Mouse (Mus musculus) limb, embryonic 12.5 days (tissue): ENCODE results near the gene Pimreg. TPM values are rescaled to one million over a fixed set of nuclear protein-coding genes. Genes with fewer than 3 reads are reported as not detected.

Source experiments
- ATAC-seq: fragments of 200-750 bp; cut with Nextera tagmentation; 2 replicates; pipeline ENCODE4 v1.8.0; 2017; ENCODE audit warnings: low read depth, moderate TSS enrichment; ENCODE audit not compliant: insufficient number of reproducible peaks, insufficient read depth, low FRiP score, low TSS enrichment
- H3K27ac ChIP-seq: fragments of 300-500 bp; sonication (generic); 2 replicates; pipeline ENCODE4 v1.5.1; 2016; ENCODE audit warnings: mild to moderate bottlenecking, moderate library complexity
- H3K27me3 ChIP-seq: fragments of 300-500 bp; sonication (generic); 2 replicates; pipeline ENCODE4 v1.6.1; 2016; ENCODE audit warnings: mild to moderate bottlenecking, moderate library complexity
- H3K36me3 ChIP-seq: fragments of 300-500 bp; sonication (generic); 2 replicates; pipeline ENCODE4 v1.6.1; 2016; ENCODE audit warnings: mild to moderate bottlenecking, moderate library complexity
- H3K4me1 ChIP-seq: fragments of 300-500 bp; sonication (generic); replicated peaks from 2 replicates; pipeline ENCODE4 v1.6.1; 2016
- H3K4me2 ChIP-seq: fragments of 300-500 bp; sonication (generic); 2 replicates; pipeline ENCODE4 v1.6.1; 2016; ENCODE audit warnings: mild to moderate bottlenecking, moderate library complexity
- H3K4me3 ChIP-seq: fragments of 300-500 bp; sonication (generic); replicated peaks from 2 replicates; pipeline ENCODE4 v1.5.1; 2016; ENCODE audit warnings: mild to moderate bottlenecking
- H3K9ac ChIP-seq: fragments of 300-500 bp; sonication (generic); replicated peaks from 2 replicates; pipeline ENCODE4 v1.6.1; 2016; ENCODE audit warnings: mild to moderate bottlenecking, moderate library complexity
- H3K9me3 ChIP-seq: fragments of 300-500 bp; sonication (generic); 2 replicates; pipeline ENCODE4 v1.6.1; 2016; ENCODE audit warnings: mild to moderate bottlenecking, moderate library complexity
- WGBS: fragments of 180-500 bp; shearing (Covaris S2); methylation state at CpG from one replicate; pipeline ENCODE4 v1.1.7; 2016; 5-methylcytosine and 5-hydroxymethylcytosine counted together
- polyA plus RNA-seq: library from polyadenylated mRNA; unstranded; fragments of >200 nt; fragmentation: Nextera tagmentation; extraction: Ambion mirVana; gene quantifications from 2 replicates; pipeline ENCODE4 v1.2.1, GENCODE M21; 2016

Gene Pimreg
- polyA plus RNA-seq, 1 experiment from 2014 or later = 138 TPM

- Histone ChIP-seq H3K9ac (no peak overlapping the region), H3K9me3 (no peaks in the 10 kb centered on the region), H3K4me1 (peaks cover 16% of the 10 kb centered on the region), H3K27me3 (peaks cover 4% of the 10 kb centered on the region; the same call in 1 of the 2 replicates), H3K4me3 (no peak overlapping the region), H3K27ac (no peak overlapping the region), H3K4me2 (no peak overlapping the region), H3K36me3 (no peaks in the 10 kb centered on the region)
- no peak for ATAC-seq
- WGBS = 67% methylated on average over 1 of the region's 1 CpGs
Observed at GRCm38 (mm10) chr11:72011955-72012354, 29.9 kb upstream of the Pimreg start.

DNA sequence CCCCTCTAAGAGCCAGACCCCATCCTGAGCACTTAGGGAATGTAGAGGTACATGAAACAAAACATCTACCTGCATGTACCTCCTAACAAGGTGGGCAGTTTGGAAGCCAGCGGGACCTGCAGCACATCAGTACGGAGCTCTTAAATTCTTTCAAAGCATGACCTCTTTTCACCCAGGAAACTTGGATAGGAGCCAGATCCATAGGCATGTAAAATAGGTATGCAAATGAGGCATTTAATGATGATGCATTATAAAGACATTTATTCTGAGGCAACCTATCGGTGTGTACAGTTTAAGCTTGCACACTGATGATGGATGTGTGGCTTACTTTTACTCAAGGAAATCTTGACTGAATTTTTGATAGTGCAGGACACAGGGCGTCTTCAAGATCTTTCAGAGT lies 27.2 kb upstream of the Pimreg start:
- H3K9ac ChIP-seq = no peak overlapping the region

GRCm38 (mm10) chr11:72016518-72017252 lies 25.1 kb upstream of the Pimreg start:
- H3K36me3 ChIP-seq = no peaks in the 10 kb centered on the region
- WGBS = 77% methylated on average over 13 of the region's 13 CpGs
- H3K4me2 ChIP-seq = no peak overlapping the region
- no peaks in the 10 kb centered on the region for H3K9me3 ChIP-seq
- no peak for ATAC-seq
- no peak overlapping the region for H3K27ac ChIP-seq
- no peak overlapping the region for H3K4me3 ChIP-seq
- no peaks in the 10 kb centered on the region; the same call in 1 of the 2 replicates for H3K27me3 ChIP-seq
- H3K4me1 ChIP-seq = peaks cover 1% of the 10 kb centered on the region
- H3K9ac ChIP-seq = no peak overlapping the region

More for the DNA sequence above, 27.2 kb upstream of the Pimreg start:
- Histone ChIP-seq H3K27me3 (no peaks in the 10 kb centered on the region; the same call in 1 of the 2 replicates), H3K4me3 (no peak overlapping the region), H3K36me3 (no peaks in the 10 kb centered on the region), H3K4me2 (no peak overlapping the region), H3K27ac (no peak overlapping the region), H3K4me1 (peaks cover 16% of the 10 kb centered on the region), H3K9me3 (no peaks in the 10 kb centered on the region)
- ATAC-seq = no peak
- WGBS = 84% methylated on average over 4 of the region's 4 CpGs

- no peaks in the 10 kb centered on the region; the same call in 1 of the 2 replicates for H3K27me3 ChIP-seq
Observed at GRCm38 (mm10) chr11:72017253-72017601, 24.6 kb upstream of the Pimreg start.

DNA sequence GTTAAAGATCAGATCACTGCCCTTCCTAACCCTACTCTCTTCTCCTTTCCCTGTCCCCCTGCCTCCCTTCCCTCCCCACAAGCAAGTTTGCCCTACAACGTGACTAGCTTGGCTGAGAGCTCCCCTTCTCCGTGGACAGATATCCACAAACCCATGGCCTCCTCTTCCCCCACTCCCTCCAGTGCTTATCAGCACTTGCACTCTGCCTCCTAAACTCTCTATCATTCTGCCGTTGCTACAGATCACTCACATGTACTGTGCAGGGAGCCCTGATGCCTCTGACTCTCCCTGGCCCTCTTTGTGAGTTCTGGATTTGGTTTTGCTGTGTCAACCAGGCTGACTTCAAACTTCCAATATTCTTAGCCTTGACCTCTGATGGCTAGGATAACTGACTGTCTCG lies 20.8 kb upstream of the Pimreg start:
- no peak for ATAC-seq
- 66% methylated on average over 4 of the region's 4 CpGs for WGBS
- no peaks in the 10 kb centered on the region; the same call in 1 of the 2 replicates for H3K27me3 ChIP-seq

More at GRCm38 (mm10) chr11:72017253-72017601, 24.6 kb upstream of the Pimreg start:
- no peaks in the 10 kb centered on the region; the same call in 1 of the 2 replicates for H3K4me1 ChIP-seq
- ATAC-seq = no peak
- no peaks in the 10 kb centered on the region for H3K36me3 ChIP-seq
- no peak overlapping the region for H3K4me3 ChIP-seq
- WGBS = 69% methylated on average over 9 of the region's 9 CpGs
- no peak overlapping the region for H3K27ac ChIP-seq
- no peaks in the 10 kb centered on the region for H3K9me3 ChIP-seq
- no peak overlapping the region for H3K9ac ChIP-seq
- no peak overlapping the region for H3K4me2 ChIP-seq

DNA sequence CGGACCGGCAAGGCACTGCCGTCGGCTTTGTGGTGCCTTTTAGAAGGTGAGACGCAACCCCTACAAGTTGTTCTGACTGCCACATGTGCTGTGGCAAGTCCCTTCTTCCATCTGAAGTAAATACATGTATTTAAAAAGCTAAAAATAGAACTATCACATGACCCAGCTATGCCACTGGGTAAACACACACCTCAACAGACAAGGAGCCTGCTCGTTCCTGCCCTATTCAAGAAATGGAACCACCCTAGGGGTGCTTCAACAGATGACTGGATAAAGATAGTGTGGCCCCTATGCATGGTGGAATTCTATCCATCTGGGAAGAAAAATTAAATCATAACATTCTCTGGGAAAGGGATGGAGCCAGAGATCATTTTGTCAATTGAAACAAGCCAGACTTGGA lies 19.0 kb upstream of the Pimreg start:
- WGBS = 82% methylated on average over 6 of the region's 6 CpGs
- Histone ChIP-seq H3K9ac (no peak overlapping the region), H3K27me3 (no peaks in the 10 kb centered on the region; the same call in 1 of the 2 replicates), H3K4me1 (no peaks in the 10 kb centered on the region), H3K4me2 (no peak overlapping the region), H3K4me3 (no peak overlapping the region), H3K36me3 (no peaks in the 10 kb centered on the region), H3K27ac (no peak overlapping the region), H3K9me3 (no peaks in the 10 kb centered on the region)
- ATAC-seq = no peak

More for the DNA sequence above, 20.8 kb upstream of the Pimreg start:
- no peak overlapping the region for H3K4me3 ChIP-seq
- no peaks in the 10 kb centered on the region; the same call in 1 of the 2 replicates for H3K4me1 ChIP-seq
- H3K36me3 ChIP-seq = no peaks in the 10 kb centered on the region
- no peak overlapping the region for H3K9ac ChIP-seq
- H3K4me2 ChIP-seq = no peak overlapping the region
- H3K9me3 ChIP-seq = no peaks in the 10 kb centered on the region
- H3K27ac ChIP-seq = no peak overlapping the region

- Histone ChIP-seq H3K4me2 (no peak overlapping the region), H3K9me3 (no peaks in the 10 kb centered on the region), H3K9ac (no peak overlapping the region), H3K4me1 (no peaks in the 10 kb centered on the region), H3K4me3 (no peak overlapping the region), H3K27me3 (peaks cover under 1% of the 10 kb centered on the region), H3K27ac (no peak overlapping the region), H3K36me3 (no peaks in the 10 kb centered on the region)
- ATAC-seq = no peak
- WGBS = 45% methylated on average over 9 of the region's 10 CpGs
Observed at GRCm38 (mm10) chr11:72023581-72023980, 18.3 kb upstream of the Pimreg start.

DNA sequence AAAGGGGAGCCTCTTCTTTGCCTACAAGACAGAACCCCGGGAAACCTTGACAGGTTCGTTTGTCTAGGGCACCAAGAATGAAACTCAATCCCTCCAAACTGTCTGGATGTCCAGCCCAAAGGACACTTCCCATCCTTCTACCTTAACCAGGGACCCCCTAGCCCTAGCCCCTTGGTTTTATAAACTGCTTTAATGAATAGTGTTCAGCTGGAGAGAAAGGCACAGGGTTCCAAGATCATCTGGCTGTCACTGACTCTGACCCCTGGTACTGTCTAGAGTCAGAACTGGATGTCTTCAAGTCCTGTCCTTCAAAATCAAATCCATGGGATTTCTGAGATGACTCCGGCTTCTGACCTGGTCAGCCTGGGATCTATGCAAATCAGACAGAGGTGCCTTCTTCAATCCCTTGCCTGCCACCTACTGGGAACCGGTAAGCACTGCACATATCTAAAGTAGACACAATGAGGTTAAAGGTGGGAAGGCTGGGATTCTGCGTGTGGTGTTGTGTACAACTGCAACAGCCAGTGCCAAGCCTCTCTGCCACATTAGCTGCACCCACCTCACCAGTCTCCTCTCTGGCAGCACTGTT lies 17.5 kb upstream of the Pimreg start:
- Histone ChIP-seq H3K27ac (no peak overlapping the region), H3K4me1 (no peaks in the 10 kb centered on the region), H3K4me3 (no peak overlapping the region), H3K27me3 (peaks cover 8% of the 10 kb centered on the region), H3K9me3 (no peaks in the 10 kb centered on the region), H3K4me2 (no peak overlapping the region), H3K36me3 (no peaks in the 10 kb centered on the region), H3K9ac (no peak overlapping the region)
- no peak for ATAC-seq
- WGBS = 28% methylated on average over 5 of the region's 5 CpGs

DNA sequence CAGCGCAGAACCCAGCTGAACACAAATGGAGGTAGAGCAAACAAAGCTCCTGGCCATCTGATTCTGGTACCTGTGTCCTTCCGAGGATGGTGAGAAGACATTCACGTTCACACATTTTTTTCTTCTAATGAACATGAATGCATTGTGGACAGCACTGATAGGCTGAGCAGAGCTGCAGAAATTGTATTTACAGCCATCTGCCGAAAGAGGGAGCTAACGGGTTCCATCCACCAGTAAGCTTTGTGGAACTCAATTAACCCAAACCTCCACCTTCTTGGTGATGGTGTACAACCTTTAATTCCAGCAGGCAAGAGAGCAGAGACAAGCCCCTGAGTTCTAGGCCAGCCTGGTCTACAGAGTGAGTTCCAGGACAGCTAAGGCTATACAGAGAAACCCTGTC lies 16.0 kb upstream of the Pimreg start:
- Histone ChIP-seq H3K9me3 (no peaks in the 10 kb centered on the region), H3K4me1 (no peaks in the 10 kb centered on the region), H3K36me3 (no peaks in the 10 kb centered on the region), H3K4me3 (no peak overlapping the region), H3K4me2 (no peak overlapping the region), H3K27ac (no peak overlapping the region), H3K9ac (no peak overlapping the region), H3K27me3 (peaks cover 20% of the 10 kb centered on the region)
- no peak for ATAC-seq
- 45% methylated on average over 5 of the region's 5 CpGs for WGBS

- Histone ChIP-seq H3K4me1 (no peaks in the 10 kb centered on the region), H3K36me3 (no peaks in the 10 kb centered on the region), H3K4me2 (no peak overlapping the region), H3K9ac (no peak overlapping the region), H3K27me3 (peaks cover 22% of the 10 kb centered on the region), H3K27ac (no peak overlapping the region), H3K4me3 (no peak overlapping the region), H3K9me3 (no peaks in the 10 kb centered on the region)
- ATAC-seq = no peak
- WGBS = 87% methylated on average over 9 of the region's 9 CpGs
Observed at GRCm38 (mm10) chr11:72026516-72026915, 15.3 kb upstream of the Pimreg start.

GRCm38 (mm10) chr11:72027836-72028235 lies 14.0 kb upstream of the Pimreg start:
- Histone ChIP-seq H3K9me3 (no peaks in the 10 kb centered on the region), H3K36me3 (no peaks in the 10 kb centered on the region), H3K4me3 (no peak overlapping the region), H3K27ac (no peak overlapping the region), H3K27me3 (peaks cover 23% of the 10 kb centered on the region), H3K9ac (no peak overlapping the region), H3K4me2 (no peak overlapping the region), H3K4me1 (no peaks in the 10 kb centered on the region)
- no peak for ATAC-seq
- WGBS = 88% methylated on average over 9 of the region's 9 CpGs
